Mouse (Mus musculus) lung, embryonic 15.5 days (tissue): ENCODE data around the gene Iqsec1. TPM values are rescaled to one million over a fixed set of nuclear protein-coding genes. Genes with fewer than 3 reads are reported as not detected.
A peak's percentile ranks its signal among the peaks of the same experiment; 100 is the strongest.

Experiments used
- ATAC-seq: fragments of 200-750 bp; cut with Nextera tagmentation; 2 replicates; pipeline ENCODE4 v1.8.0; 2017; ENCODE audit warnings: moderate number of reproducible peaks, borderline replicate concordance; ENCODE audit not compliant: low FRiP score, low TSS enrichment; ENCODE audit errors: extremely low read depth
- H3K27ac ChIP-seq: fragments of 300-500 bp; sonication (generic); 2 replicates; pipeline ENCODE4 v1.5.1; 2015; ENCODE audit warnings: moderate library complexity, mild to moderate bottlenecking, inconsistent platforms
- H3K27me3 ChIP-seq: fragments of 300-500 bp; sonication (generic); 2 replicates; pipeline ENCODE4 v1.6.1; 2015; ENCODE audit warnings: inconsistent platforms
- H3K36me3 ChIP-seq: fragments of 300-500 bp; sonication (generic); 2 replicates; pipeline ENCODE4 v1.6.1; 2015; ENCODE audit warnings: inconsistent platforms
- H3K4me1 ChIP-seq: fragments of 300-500 bp; sonication (generic); 2 replicates; pipeline ENCODE4 v1.6.1; 2015; ENCODE audit warnings: inconsistent platforms
- H3K4me2 ChIP-seq: fragments of 300-500 bp; sonication (generic); 2 replicates; pipeline ENCODE4 v1.6.1; 2015; ENCODE audit warnings: inconsistent platforms, mild to moderate bottlenecking, moderate library complexity
- H3K4me3 ChIP-seq: fragments of 300-500 bp; sonication (generic); 2 replicates; pipeline ENCODE4 v1.5.1; 2015; ENCODE audit warnings: mild to moderate bottlenecking, inconsistent platforms
- H3K9ac ChIP-seq: fragments of 300-500 bp; sonication (generic); 2 replicates; pipeline ENCODE4 v1.6.1; 2015; ENCODE audit warnings: inconsistent platforms
- H3K9me3 ChIP-seq: fragments of 300-500 bp; sonication (generic); 2 replicates; pipeline ENCODE4 v1.6.1; 2016; ENCODE audit warnings: inconsistent platforms
- WGBS: fragments of 180-500 bp; shearing (Covaris S2); methylation state at CpG from one replicate; pipeline ENCODE4 v1.1.7; 2015; 5-methylcytosine and 5-hydroxymethylcytosine counted together
- polyA plus RNA-seq: library from polyadenylated mRNA; unstranded; fragments of >200 nt; fragmentation: Nextera tagmentation; extraction: Ambion mirVana; gene quantifications from 2 replicates; pipeline ENCODE4 v1.2.1, GENCODE M21; 2015

Gene Iqsec1
- polyA plus RNA-seq, 1 experiment from 2014 or later: 12.3 TPM

- Histone ChIP-seq H3K27me3 (peaks cover 15% of the 10 kb centered on the region), H3K27ac (no peak overlapping the region), H3K4me3 (no peak overlapping the region), H3K9me3 (no peaks in the 10 kb centered on the region), H3K36me3 (no peaks in the 10 kb centered on the region), H3K4me2 (no peak overlapping the region), H3K9ac (no peak overlapping the region), H3K4me1 (peaks cover 22% of the 10 kb centered on the region)
- ATAC-seq: no peak
- 21% methylated on average over 5 of the region's 5 CpGs for WGBS
These were observed 179.9 kb downstream of the Iqsec1 start for GRCm38 (mm10) chr6:90808544-90808943.

GRCm38 (mm10) chr6:90808134-90808533 is 180.4 kb downstream of the Iqsec1 start:
- no peak overlapping the region for H3K4me2 ChIP-seq
- no peaks in the 10 kb centered on the region for H3K36me3 ChIP-seq
- H3K27me3 ChIP-seq: peaks cover 15% of the 10 kb centered on the region
- no peak overlapping the region for H3K27ac ChIP-seq
- ATAC-seq: no peak
- H3K4me3 ChIP-seq: no peak overlapping the region
- peaks cover 22% of the 10 kb centered on the region for H3K4me1 ChIP-seq
- H3K9ac ChIP-seq: no peak overlapping the region
- 67% methylated on average over 3 of the region's 3 CpGs for WGBS
- no peaks in the 10 kb centered on the region for H3K9me3 ChIP-seq

- no peak for ATAC-seq
- Histone ChIP-seq H3K36me3 (no peaks in the 10 kb centered on the region), H3K4me1 (peaks cover 22% of the 10 kb centered on the region), H3K4me2 (no peak overlapping the region), H3K4me3 (no peak overlapping the region), H3K9ac (no peak overlapping the region), H3K27ac (no peak overlapping the region), H3K27me3 (peaks cover 15% of the 10 kb centered on the region), H3K9me3 (no peaks in the 10 kb centered on the region)
- WGBS: 46% methylated on average over 2 of the region's 2 CpGs
These were observed 180.9 kb downstream of the Iqsec1 start for GRCm38 (mm10) chr6:90807581-90807980.

GRCm38 (mm10) chr6:90806743-90807142 is 181.7 kb downstream of the Iqsec1 start:
- Histone ChIP-seq H3K9me3 (no peaks in the 10 kb centered on the region), H3K36me3 (no peaks in the 10 kb centered on the region), H3K4me1 (peaks cover 22% of the 10 kb centered on the region), H3K27me3 (peaks cover 15% of the 10 kb centered on the region), H3K4me3 (no peak overlapping the region), H3K27ac (no peak overlapping the region), H3K4me2 (no peak overlapping the region), H3K9ac (no peak overlapping the region)
- ATAC-seq: no peak
- WGBS: 88% methylated on average over 1 of the region's 1 CpGs

- peaks cover 22% of the 10 kb centered on the region for H3K4me1 ChIP-seq
- H3K9ac ChIP-seq: no peak overlapping the region
- no peak for ATAC-seq
- 38% methylated on average over 2 of the region's 2 CpGs for WGBS
- no peak overlapping the region for H3K4me2 ChIP-seq
- H3K36me3 ChIP-seq: no peaks in the 10 kb centered on the region
- peaks cover 7% of the 10 kb centered on the region for H3K27me3 ChIP-seq
- H3K9me3 ChIP-seq: no peaks in the 10 kb centered on the region
- no peak overlapping the region for H3K27ac ChIP-seq
- H3K4me3 ChIP-seq: no peak overlapping the region
These were observed 183.4 kb downstream of the Iqsec1 start for GRCm38 (mm10) chr6:90805101-90805500.

GRCm38 (mm10) chr6:90804646-90805045 is 183.8 kb downstream of the Iqsec1 start:
- H3K27ac ChIP-seq: no peak overlapping the region
- H3K9ac ChIP-seq: no peak overlapping the region
- peaks cover 18% of the 10 kb centered on the region for H3K4me1 ChIP-seq
- H3K4me2 ChIP-seq: no peak overlapping the region
- peaks cover 2% of the 10 kb centered on the region; the same call in 1 of the 2 replicates for H3K27me3 ChIP-seq
- H3K4me3 ChIP-seq: no peak overlapping the region
- no peak for ATAC-seq
- H3K36me3 ChIP-seq: no peaks in the 10 kb centered on the region
- H3K9me3 ChIP-seq: no peaks in the 10 kb centered on the region

GRCm38 (mm10) chr6:90802604-90803003 is 185.9 kb downstream of the Iqsec1 start:
- H3K4me3 ChIP-seq: no peak overlapping the region
- WGBS: 70% methylated on average over 8 of the region's 8 CpGs
- peak overlapping the region; percentile 65 for H3K27ac ChIP-seq
- H3K9me3 ChIP-seq: no peaks in the 10 kb centered on the region
- H3K27me3 ChIP-seq: no peaks in the 10 kb centered on the region
- no peak overlapping the region for H3K9ac ChIP-seq
- peak; percentile 44; the same call in 1 of the 2 replicates for ATAC-seq
- H3K4me1 ChIP-seq: peaks cover 10% of the 10 kb centered on the region; the same call in 1 of the 2 replicates
- H3K4me2 ChIP-seq: no peak overlapping the region
- H3K36me3 ChIP-seq: no peaks in the 10 kb centered on the region

- H3K27ac ChIP-seq: peak overlapping the region; percentile 65
- H3K4me2 ChIP-seq: no peak overlapping the region
- H3K4me1 ChIP-seq: peaks cover 10% of the 10 kb centered on the region; the same call in 1 of the 2 replicates
- ATAC-seq: peak; percentile 60; the same call in 1 of the 2 replicates
- no peak overlapping the region for H3K9ac ChIP-seq
- 45% methylated on average over 3 of the region's 3 CpGs for WGBS
- H3K36me3 ChIP-seq: no peaks in the 10 kb centered on the region
- H3K4me3 ChIP-seq: no peak overlapping the region
- no peaks in the 10 kb centered on the region for H3K27me3 ChIP-seq
- H3K9me3 ChIP-seq: no peaks in the 10 kb centered on the region
These were observed 186.4 kb downstream of the Iqsec1 start for GRCm38 (mm10) chr6:90802058-90802457.

- no peaks in the 10 kb centered on the region for H3K9me3 ChIP-seq
- no peaks in the 10 kb centered on the region for H3K27me3 ChIP-seq
- H3K4me1 ChIP-seq: peaks cover 10% of the 10 kb centered on the region; the same call in 1 of the 2 replicates
- ATAC-seq: no peak
- H3K36me3 ChIP-seq: no peaks in the 10 kb centered on the region
- no peak overlapping the region for H3K27ac ChIP-seq
- no peak overlapping the region for H3K4me3 ChIP-seq
- no peak overlapping the region for H3K4me2 ChIP-seq
- H3K9ac ChIP-seq: no peak overlapping the region
- WGBS: 81% methylated on average over 2 of the region's 2 CpGs
These were observed 187.7 kb downstream of the Iqsec1 start for GRCm38 (mm10) chr6:90800825-90801224.

- no peaks in the 10 kb centered on the region for H3K27me3 ChIP-seq
- no peaks in the 10 kb centered on the region for H3K9me3 ChIP-seq
- H3K4me1 ChIP-seq: no peaks in the 10 kb centered on the region
- H3K4me3 ChIP-seq: no peak overlapping the region
- no peak overlapping the region for H3K4me2 ChIP-seq
- ATAC-seq: no peak
- H3K36me3 ChIP-seq: no peaks in the 10 kb centered on the region
- H3K27ac ChIP-seq: no peak overlapping the region
- WGBS: 81% methylated on average over 1 of the region's 1 CpGs
- no peak overlapping the region for H3K9ac ChIP-seq
These were observed 189.4 kb downstream of the Iqsec1 start for GRCm38 (mm10) chr6:90799116-90799515.

GRCm38 (mm10) chr6:90798201-90798600 is 190.3 kb downstream of the Iqsec1 start:
- Histone ChIP-seq H3K4me1 (no peaks in the 10 kb centered on the region), H3K9ac (no peak overlapping the region), H3K27me3 (no peaks in the 10 kb centered on the region), H3K9me3 (no peaks in the 10 kb centered on the region), H3K36me3 (no peaks in the 10 kb centered on the region), H3K27ac (no peak overlapping the region), H3K4me2 (no peak overlapping the region), H3K4me3 (no peak overlapping the region)
- ATAC-seq: no peak

GRCm38 (mm10) chr6:90796902-90797596 is 191.4 kb downstream of the Iqsec1 start:
- no peak for ATAC-seq
- Histone ChIP-seq H3K27ac (no peak overlapping the region), H3K4me1 (no peaks in the 10 kb centered on the region), H3K9me3 (no peaks in the 10 kb centered on the region), H3K4me2 (no peak overlapping the region), H3K4me3 (no peak overlapping the region), H3K27me3 (no peaks in the 10 kb centered on the region), H3K9ac (no peak overlapping the region), H3K36me3 (no peaks in the 10 kb centered on the region)
- WGBS: 93% methylated on average over 2 of the region's 2 CpGs

- no peak for ATAC-seq
- Histone ChIP-seq H3K4me2 (no peak overlapping the region), H3K9me3 (no peaks in the 10 kb centered on the region), H3K36me3 (no peaks in the 10 kb centered on the region), H3K4me1 (no peaks in the 10 kb centered on the region), H3K27ac (no peak overlapping the region), H3K9ac (no peak overlapping the region), H3K4me3 (no peak overlapping the region), H3K27me3 (no peaks in the 10 kb centered on the region)
These were observed 197.6 kb downstream of the Iqsec1 start for GRCm38 (mm10) chr6:90790901-90791300.
